Mouse (Mus musculus) limb, embryonic 12.5 days (tissue): ENCODE results near the gene Gm525. TPM values are rescaled to one million over a fixed set of nuclear protein-coding genes. Genes with fewer than 3 reads are reported as not detected.

Experiments
- ATAC-seq: fragments of 200-750 bp; cut with Nextera tagmentation; 2 replicates; pipeline ENCODE4 v1.8.0; 2017; ENCODE audit warnings: low read depth, moderate TSS enrichment; ENCODE audit not compliant: insufficient number of reproducible peaks, insufficient read depth, low FRiP score, low TSS enrichment
- H3K27ac ChIP-seq: fragments of 300-500 bp; sonication (generic); 2 replicates; pipeline ENCODE4 v1.5.1; 2016; ENCODE audit warnings: mild to moderate bottlenecking, moderate library complexity
- H3K27me3 ChIP-seq: fragments of 300-500 bp; sonication (generic); 2 replicates; pipeline ENCODE4 v1.6.1; 2016; ENCODE audit warnings: mild to moderate bottlenecking, moderate library complexity
- H3K36me3 ChIP-seq: fragments of 300-500 bp; sonication (generic); 2 replicates; pipeline ENCODE4 v1.6.1; 2016; ENCODE audit warnings: mild to moderate bottlenecking, moderate library complexity
- H3K4me1 ChIP-seq: fragments of 300-500 bp; sonication (generic); replicated peaks from 2 replicates; pipeline ENCODE4 v1.6.1; 2016
- H3K4me2 ChIP-seq: fragments of 300-500 bp; sonication (generic); 2 replicates; pipeline ENCODE4 v1.6.1; 2016; ENCODE audit warnings: mild to moderate bottlenecking, moderate library complexity
- H3K4me3 ChIP-seq: fragments of 300-500 bp; sonication (generic); replicated peaks from 2 replicates; pipeline ENCODE4 v1.5.1; 2016; ENCODE audit warnings: mild to moderate bottlenecking
- H3K9ac ChIP-seq: fragments of 300-500 bp; sonication (generic); replicated peaks from 2 replicates; pipeline ENCODE4 v1.6.1; 2016; ENCODE audit warnings: mild to moderate bottlenecking, moderate library complexity
- H3K9me3 ChIP-seq: fragments of 300-500 bp; sonication (generic); 2 replicates; pipeline ENCODE4 v1.6.1; 2016; ENCODE audit warnings: mild to moderate bottlenecking, moderate library complexity
- WGBS: fragments of 180-500 bp; shearing (Covaris S2); methylation state at CpG from one replicate; pipeline ENCODE4 v1.1.7; 2016; 5-methylcytosine and 5-hydroxymethylcytosine counted together
- polyA plus RNA-seq: library from polyadenylated mRNA; unstranded; fragments of >200 nt; fragmentation: Nextera tagmentation; extraction: Ambion mirVana; gene quantifications from 2 replicates; pipeline ENCODE4 v1.2.1, GENCODE M21; 2016

Gm525 gene
- polyA plus RNA-seq, 1 experiment from 2014 or later = 0.83 TPM

- Histone ChIP-seq H3K4me1 (no peaks in the 10 kb centered on the region), H3K27ac (no peak overlapping the region), H3K9ac (no peak overlapping the region), H3K36me3 (no peaks in the 10 kb centered on the region), H3K4me2 (no peak overlapping the region), H3K9me3 (no peaks in the 10 kb centered on the region), H3K27me3 (peaks cover 3% of the 10 kb centered on the region), H3K4me3 (no peak overlapping the region)
- ATAC-seq = no peak
- 97% methylated on average over 3 of the region's 3 CpGs for WGBS
Observed at GRCm38 (mm10) chr11:89065297-89065696, 8.3 kb upstream of the Gm525 start.

GRCm38 (mm10) chr11:89066126-89066525 lies 7.5 kb upstream of the Gm525 start:
- no peak for ATAC-seq
- no peaks in the 10 kb centered on the region for H3K4me1 ChIP-seq
- no peaks in the 10 kb centered on the region for H3K36me3 ChIP-seq
- no peak overlapping the region for H3K4me3 ChIP-seq
- H3K9me3 ChIP-seq = no peaks in the 10 kb centered on the region
- H3K27me3 ChIP-seq = peaks cover 3% of the 10 kb centered on the region
- H3K4me2 ChIP-seq = no peak overlapping the region
- H3K27ac ChIP-seq = no peak overlapping the region
- no peak overlapping the region for H3K9ac ChIP-seq
- 79% methylated on average over 6 of the region's 6 CpGs for WGBS

- ATAC-seq = no peak
- no peaks in the 10 kb centered on the region for H3K9me3 ChIP-seq
- H3K36me3 ChIP-seq = no peaks in the 10 kb centered on the region
- H3K9ac ChIP-seq = no peak within 1 kb of the TSS
- H3K4me3 ChIP-seq = no peak within 1 kb of the TSS
- H3K4me2 ChIP-seq = no peak within 1 kb of the TSS
- no peak within 1 kb of the TSS for H3K27ac ChIP-seq
- peaks cover 3% of the 10 kb centered on the region for H3K27me3 ChIP-seq
- no peaks in the 10 kb centered on the region for H3K4me1 ChIP-seq
- 100% methylated on average over 1 of the region's 1 CpGs for WGBS
Observed at GRCm38 (mm10) chr11:89066750-89067149, 6.9 kb upstream of the Gm525 start, which contains the start of gene Dgke. Gene Dgke (minus strand): TSS chr11:89066850.

GRCm38 (mm10) chr11:89067301-89067822 lies 6.3 kb upstream of the Gm525 start:
- H3K36me3 ChIP-seq = no peaks in the 10 kb centered on the region
- no peak overlapping the region for H3K9ac ChIP-seq
- H3K4me3 ChIP-seq = no peak overlapping the region
- no peak overlapping the region for H3K4me2 ChIP-seq
- WGBS = 69% methylated on average over 6 of the region's 6 CpGs
- ATAC-seq = no peak
- peaks cover 3% of the 10 kb centered on the region for H3K27me3 ChIP-seq
- no peaks in the 10 kb centered on the region for H3K4me1 ChIP-seq
- H3K27ac ChIP-seq = no peak overlapping the region
- no peaks in the 10 kb centered on the region for H3K9me3 ChIP-seq

GRCm38 (mm10) chr11:89067871-89068490 lies 5.7 kb upstream of the Gm525 start:
- H3K4me1 ChIP-seq = no peaks in the 10 kb centered on the region
- no peaks in the 10 kb centered on the region for H3K9me3 ChIP-seq
- no peak overlapping the region for H3K4me3 ChIP-seq
- ATAC-seq = no peak
- 63% methylated on average over 11 of the region's 11 CpGs for WGBS
- peaks cover 3% of the 10 kb centered on the region for H3K27me3 ChIP-seq
- H3K27ac ChIP-seq = no peak overlapping the region
- no peak overlapping the region for H3K4me2 ChIP-seq
- no peaks in the 10 kb centered on the region for H3K36me3 ChIP-seq
- no peak overlapping the region for H3K9ac ChIP-seq

GRCm38 (mm10) chr11:89068649-89069048 lies 5.0 kb upstream of the Gm525 start:
- Histone ChIP-seq H3K27ac (no peak overlapping the region), H3K27me3 (peaks cover 3% of the 10 kb centered on the region), H3K9me3 (no peaks in the 10 kb centered on the region), H3K4me3 (no peak overlapping the region), H3K4me2 (no peak overlapping the region), H3K9ac (no peak overlapping the region), H3K36me3 (no peaks in the 10 kb centered on the region), H3K4me1 (no peaks in the 10 kb centered on the region)
- ATAC-seq = no peak
- WGBS = 92% methylated on average over 14 of the region's 14 CpGs

GRCm38 (mm10) chr11:89069303-89069702 lies 4.3 kb upstream of the Gm525 start:
- Histone ChIP-seq H3K27ac (no peak overlapping the region), H3K36me3 (no peaks in the 10 kb centered on the region), H3K4me2 (no peak overlapping the region), H3K27me3 (peaks cover 3% of the 10 kb centered on the region), H3K9ac (no peak overlapping the region), H3K9me3 (no peaks in the 10 kb centered on the region), H3K4me3 (no peak overlapping the region), H3K4me1 (no peaks in the 10 kb centered on the region)
- no peak for ATAC-seq
- WGBS = 28% methylated on average over 6 of the region's 6 CpGs

- Histone ChIP-seq H3K27ac (no peak overlapping the region), H3K36me3 (no peaks in the 10 kb centered on the region), H3K9ac (no peak overlapping the region), H3K4me3 (no peak overlapping the region), H3K27me3 (peaks cover 3% of the 10 kb centered on the region), H3K4me1 (peaks cover 6% of the 10 kb centered on the region; the same call in 1 of the 2 replicates), H3K4me2 (no peak overlapping the region), H3K9me3 (no peaks in the 10 kb centered on the region)
- WGBS = 78% methylated on average over 5 of the region's 5 CpGs
- no peak for ATAC-seq
Observed at GRCm38 (mm10) chr11:89071522-89071921, 2.1 kb upstream of the Gm525 start.

- no peaks in the 10 kb centered on the region for H3K27me3 ChIP-seq
- ATAC-seq = no peak
- WGBS = 38% methylated on average over 19 of the region's 19 CpGs
Observed at GRCm38 (mm10) chr11:89074783-89075413, 1.3 kb downstream of the Gm525 start.

GRCm38 (mm10) chr11:89076370-89076821 lies 2.8 kb downstream of the Gm525 start:
- no peak overlapping the region for H3K27ac ChIP-seq
- H3K9ac ChIP-seq = no peak overlapping the region
- H3K4me3 ChIP-seq = no peak overlapping the region
- H3K36me3 ChIP-seq = no peaks in the 10 kb centered on the region
- H3K27me3 ChIP-seq = no peaks in the 10 kb centered on the region
- H3K4me2 ChIP-seq = no peak overlapping the region
- no peaks in the 10 kb centered on the region for H3K9me3 ChIP-seq
- ATAC-seq = no peak
- peaks cover 6% of the 10 kb centered on the region; the same call in 1 of the 2 replicates for H3K4me1 ChIP-seq
- 68% methylated on average over 4 of the region's 4 CpGs for WGBS

More at GRCm38 (mm10) chr11:89074783-89075413, 1.3 kb downstream of the Gm525 start:
- Histone ChIP-seq H3K9ac (no peak overlapping the region), H3K4me1 (peaks cover 6% of the 10 kb centered on the region; the same call in 1 of the 2 replicates), H3K4me3 (no peak overlapping the region), H3K27ac (no peak overlapping the region), H3K36me3 (no peaks in the 10 kb centered on the region), H3K9me3 (no peaks in the 10 kb centered on the region), H3K4me2 (no peak overlapping the region)

GRCm38 (mm10) chr11:89077601-89078000 lies 4.0 kb downstream of the Gm525 start:
- Histone ChIP-seq H3K36me3 (no peaks in the 10 kb centered on the region), H3K4me2 (no peak overlapping the region), H3K9me3 (no peaks in the 10 kb centered on the region), H3K4me1 (peaks cover 6% of the 10 kb centered on the region; the same call in 1 of the 2 replicates), H3K27ac (no peak overlapping the region), H3K9ac (no peak overlapping the region), H3K4me3 (no peak overlapping the region), H3K27me3 (no peaks in the 10 kb centered on the region)
- 89% methylated on average over 8 of the region's 8 CpGs for WGBS
- no peak for ATAC-seq
